Mouse (Mus musculus) heart, postnatal 0 days (tissue): ENCODE data around the gene Tapbp. TPM values are rescaled to one million over a fixed set of nuclear protein-coding genes. Genes with fewer than 3 reads are reported as not detected.
"Not testable (repeated sequence)": the region's sequence is repeated elsewhere in the genome, so short reads cannot be mapped to it uniquely, and the experiment has no call there.

Source experiments
- ATAC-seq: fragments of 200-750 bp; cut with Nextera tagmentation; 2 replicates; pipeline ENCODE4 v1.8.0; 2017; ENCODE audit warnings: low read depth, moderate number of reproducible peaks, moderate library complexity; ENCODE audit not compliant: insufficient read depth
- DNase-seq: peaks from one replicate; pipeline ENCODE4 v3.0.0-alpha.2; 2016; ENCODE audit warnings: low spot score
- H3K27ac ChIP-seq: fragments of 300-500 bp; sonication (generic); 2 replicates; pipeline ENCODE4 v1.5.1; 2014; ENCODE audit warnings: low read depth, mild to moderate bottlenecking
- H3K27me3 ChIP-seq: fragments of 300-500 bp; sonication (generic); 2 replicates; pipeline ENCODE4 v1.6.1; 2014; ENCODE audit warnings: low read length, mixed read lengths; ENCODE audit not compliant: control insufficient read depth, insufficient read depth
- H3K36me3 ChIP-seq: fragments of 300-500 bp; sonication (generic); replicated peaks from 2 replicates; pipeline ENCODE4 v1.6.1; 2014; ENCODE audit warnings: low read length, mixed read lengths; ENCODE audit not compliant: control insufficient read depth, insufficient read depth
- H3K4me1 ChIP-seq: fragments of 300-500 bp; sonication (generic); 2 replicates; pipeline ENCODE4 v1.6.1; 2014; ENCODE audit warnings: antibody characterized with exemption; ENCODE audit not compliant: control insufficient read depth, insufficient read depth
- H3K4me2 ChIP-seq: fragments of 300-500 bp; sonication (generic); 2 replicates; pipeline ENCODE4 v1.6.1; 2014; ENCODE audit warnings: low read depth, mild to moderate bottlenecking, low read length, moderate library complexity
- H3K4me3 ChIP-seq: fragments of 300-500 bp; sonication (generic); 2 replicates; pipeline ENCODE4 v1.5.1; 2014; ENCODE audit warnings: low read depth, low read length
- H3K9ac ChIP-seq: fragments of 300-500 bp; sonication (generic); replicated peaks from 2 replicates; pipeline ENCODE4 v1.6.1; 2014; ENCODE audit warnings: low read depth, low read length, mixed read lengths
- H3K9me3 ChIP-seq: fragments of 300-500 bp; sonication (generic); replicated peaks from 2 replicates; pipeline ENCODE4 v1.6.1; 2016; ENCODE audit warnings: low read length; ENCODE audit not compliant: control insufficient read depth
- CTCF ChIP-seq: IDR thresholded peaks from 2 replicates; pipeline ENCODE4 v1.5.1; 2016; ENCODE audit warnings: antibody characterized with exemption, control low read depth, low read depth
- EP300 ChIP-seq: IDR thresholded peaks from 2 replicates; pipeline ENCODE4 v1.6.1; 2016; ENCODE audit warnings: antibody characterized with exemption, low read depth
- WGBS: fragments of 180-500 bp; shearing (Covaris S2); extraction: QIAGEN DNeasy Blood & Tissue Kit; methylation state at CpG from one replicate; pipeline ENCODE4 v1.1.7; 2014; 5-methylcytosine and 5-hydroxymethylcytosine counted together
- polyA plus RNA-seq: library from polyadenylated mRNA; unstranded; fragments of >200 nt; fragmentation: Nextera tagmentation; extraction: Ambion mirVana; gene quantifications from 2 replicates; pipeline ENCODE4 v1.2.1, GENCODE M21; 2015
- total RNA-seq: library from RNA; depleted of rRNA; stranded (reverse); fragments of >200 nt; gene quantifications from 2 replicates; pipeline ENCODE4 v1.2.3, GENCODE M21; 2014; ENCODE audit warnings: low replicate concordance

Gene Tapbp
- total and polyA plus RNA-seq, 2 experiments from 2014 or later = 51.3 to 84.1 TPM

- Histone ChIP-seq H3K9ac (peak within 1 kb of the TSS; percentile 63), H3K4me1 (peaks cover 9% of the 10 kb centered on the region), H3K27me3 (no peaks in the 10 kb centered on the region), H3K9me3 (no peaks in the 10 kb centered on the region), H3K36me3 (peaks cover 7% of the 10 kb centered on the region; the same call in 1 of the 2 replicates), H3K27ac (peak within 1 kb of the TSS; percentile 59; the same call in 1 of the 2 replicates), H3K4me2 (peak within 1 kb of the TSS; percentile 74), H3K4me3 (peak within 1 kb of the TSS; percentile 77)
- DNase-seq = peak; percentile 98
- TF ChIP-seq CTCF (peak; percentile 99), EP300 (peak; percentile 86)
- ATAC-seq = peak; percentile 99
- under 1% methylated on average over 49 of the region's 49 CpGs for WGBS
These were observed 25.1 kb upstream of the Tapbp start, which contains the start of gene Kifc1 for GRCm38 (mm10) chr17:33890533-33891059. TSS of gene Kifc1 (minus strand) at chr17:33890661.

GRCm38 (mm10) chr17:33891357-33891756 lies 24.3 kb upstream of the Tapbp start:
- Histone ChIP-seq H3K36me3 (peaks cover under 1% of the 10 kb centered on the region; the same call in 1 of the 2 replicates), H3K4me1 (peaks cover 9% of the 10 kb centered on the region), H3K9me3 (no peaks in the 10 kb centered on the region), H3K27me3 (no peaks in the 10 kb centered on the region), H3K27ac (no peak overlapping the region), H3K9ac (no peak overlapping the region), H3K4me2 (no peak overlapping the region), H3K4me3 (no peak overlapping the region)
- DNase-seq = no peak
- TF ChIP-seq EP300 (no peak), CTCF (no peak)
- ATAC-seq = no peak
- 61% methylated on average over 2 of the region's 2 CpGs for WGBS

- not testable (repeated sequence) for H3K9me3 ChIP-seq, H3K9ac ChIP-seq, H3K36me3 ChIP-seq, H3K27ac ChIP-seq, H3K4me1 ChIP-seq, DNase-seq, ATAC-seq, H3K27me3 ChIP-seq, H3K4me2 ChIP-seq, H3K4me3 ChIP-seq
- WGBS = 64% methylated on average over 6 of the region's 6 CpGs
These were observed 23.8 kb upstream of the Tapbp start for GRCm38 (mm10) chr17:33891892-33892291.

DNA sequence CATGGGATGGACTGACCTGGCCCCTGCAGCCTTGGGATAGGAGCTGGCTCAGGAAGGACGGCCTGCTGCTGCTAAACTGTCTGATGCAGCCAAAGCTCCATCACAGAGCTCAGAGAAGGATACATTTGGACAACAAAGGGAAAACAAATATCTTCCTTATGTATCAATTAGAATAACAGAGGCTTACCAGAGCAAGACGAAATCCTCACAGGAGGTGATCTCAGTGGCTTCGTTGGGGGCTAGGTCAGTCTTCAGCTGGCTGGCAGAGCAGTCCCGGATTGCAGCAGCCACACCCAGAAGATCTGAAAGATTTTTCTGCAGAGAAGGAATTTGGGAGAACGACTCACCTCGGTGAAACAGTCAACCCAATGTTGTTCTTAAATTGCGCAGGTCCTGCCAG lies 23.3 kb upstream of the Tapbp start:
- Histone ChIP-seq H3K9me3 (no peaks in the 10 kb centered on the region), H3K4me2 (no peak overlapping the region), H3K27ac (no peak overlapping the region), H3K4me1 (peaks cover 9% of the 10 kb centered on the region), H3K4me3 (no peak overlapping the region), H3K27me3 (no peaks in the 10 kb centered on the region), H3K36me3 (no peaks in the 10 kb centered on the region), H3K9ac (no peak overlapping the region)
- TF ChIP-seq EP300 (no peak), CTCF (no peak)
- 35% methylated on average over 7 of the region's 7 CpGs for WGBS
- DNase-seq (no peak), ATAC-seq (no peak)

DNA sequence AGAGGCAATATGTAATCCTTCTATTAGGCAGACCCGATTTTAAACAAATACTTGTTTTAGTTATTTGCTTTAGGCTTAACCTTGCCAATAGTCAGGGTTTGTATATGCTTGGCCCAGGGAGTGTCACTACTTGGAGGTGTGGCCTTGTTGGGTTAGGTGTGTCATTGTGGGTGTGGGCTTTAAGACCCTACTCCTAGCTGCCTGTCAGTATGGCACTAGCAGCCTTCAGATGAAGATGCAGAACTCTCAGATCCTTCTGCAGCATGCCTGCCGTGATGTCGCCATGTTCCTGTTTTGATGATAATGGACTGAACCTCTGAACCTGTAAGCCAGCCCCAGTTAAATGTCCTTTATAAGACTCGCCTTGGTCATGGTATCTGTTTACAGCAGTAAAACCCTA lies 22.7 kb upstream of the Tapbp start:
- H3K4me3 ChIP-seq, H3K4me2 ChIP-seq, H3K27ac ChIP-seq, H3K9ac ChIP-seq, ATAC-seq, H3K27me3 ChIP-seq, H3K4me1 ChIP-seq, DNase-seq, H3K9me3 ChIP-seq, H3K36me3 ChIP-seq: not testable (repeated sequence)
- WGBS = 70% methylated on average over 4 of the region's 4 CpGs

- 44% methylated on average over 6 of the region's 6 CpGs for WGBS
- H3K36me3 ChIP-seq = no peaks in the 10 kb centered on the region
- peak; percentile 45 for DNase-seq
- no peak overlapping the region for H3K4me2 ChIP-seq
- no peak for ATAC-seq
- H3K9ac ChIP-seq = no peak overlapping the region
- H3K27me3 ChIP-seq = no peaks in the 10 kb centered on the region
- H3K27ac ChIP-seq = no peak overlapping the region
- H3K9me3 ChIP-seq = no peaks in the 10 kb centered on the region
- no peak overlapping the region for H3K4me3 ChIP-seq
- TF ChIP-seq EP300 = no peak
- peak; percentile 65 for TF ChIP-seq CTCF
- H3K4me1 ChIP-seq = no peaks in the 10 kb centered on the region
These were observed 18.4 kb upstream of the Tapbp start for GRCm38 (mm10) chr17:33897114-33897794.

DNA sequence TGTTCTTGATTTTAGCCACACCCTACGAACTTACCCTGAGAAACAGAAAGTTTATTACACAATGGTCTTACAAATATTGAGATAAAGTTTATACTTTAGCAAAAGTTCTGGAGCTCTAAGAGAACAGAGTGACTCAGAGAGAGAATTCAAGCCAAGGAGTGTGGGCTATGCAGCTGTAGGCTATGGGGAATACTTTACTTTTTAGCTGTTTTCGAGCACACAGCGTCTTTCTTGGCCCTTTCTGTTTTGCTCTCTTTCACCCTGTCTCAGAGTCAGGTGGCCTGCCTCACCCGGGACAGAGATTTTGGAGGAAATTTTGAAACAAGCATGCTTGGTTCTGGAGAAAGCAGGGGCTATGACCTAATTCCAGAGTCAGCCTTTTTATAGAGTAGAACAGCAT lies 17.5 kb upstream of the Tapbp start:
- H3K4me1 ChIP-seq, H3K4me2 ChIP-seq, H3K9ac ChIP-seq, ATAC-seq, H3K9me3 ChIP-seq, H3K27me3 ChIP-seq, H3K36me3 ChIP-seq, DNase-seq, H3K27ac ChIP-seq, H3K4me3 ChIP-seq: not testable (repeated sequence)
- WGBS = 67% methylated on average over 4 of the region's 4 CpGs
